Mouse (Mus musculus) embryonic stem cell, embryonic (primary cell): ENCODE results near the gene Aldoc.

ENCODE experiments used
- CTCF ChIA-PET, 4 experiments: fragments of 300-600 bp in 2 of 4; fragments of 350-600 bp in 2 of 4; sonication (Branson Sonifier 250); formaldehyde crosslinking; loops; one replicate each; lab custom pipeline; 2022; ENCODE audit warnings: inconsistent platforms in 2 of 4; lab: Charles Lee
- POLR2A ChIA-PET, 4 experiments: fragments of 300-600 bp in 2 of 4; fragments of 350-600 bp in 2 of 4; sonication (Branson Sonifier 250); formaldehyde crosslinking; loops; one replicate each; lab custom pipeline; 2022; ENCODE audit warnings: antibody characterized with exemption in 4 of 4, inconsistent platforms in 1 of 4; lab: Charles Lee

Gene Aldoc

DNA sequence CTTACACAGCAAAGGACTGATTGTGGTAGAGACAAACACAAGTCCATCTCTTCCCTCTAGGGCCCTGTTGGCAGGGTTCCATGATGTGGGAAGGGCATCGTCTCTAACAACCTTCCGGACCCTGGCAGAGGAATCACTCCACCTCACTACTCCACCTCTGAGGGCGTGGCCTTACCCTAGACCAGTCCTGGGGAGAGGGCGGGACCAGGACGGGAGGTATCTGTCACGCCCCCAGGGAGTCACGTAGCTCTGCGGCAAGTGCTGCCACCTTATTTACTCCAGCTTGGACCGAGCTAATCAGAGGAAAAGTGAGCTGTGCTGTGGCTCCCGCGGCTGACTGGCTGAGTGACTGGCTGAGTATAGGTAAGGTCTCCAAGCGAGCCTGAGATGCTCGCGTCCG is at the start of gene Aldoc:
Aldoc (plus strand) TSS at position 109 of the 400 bp plus-strand sequence.
- POLR2A ChIA-PET: interaction anchor here in 3 of 4 experiments (0.6 to 3.1 kb wide), 38 partner anchors 9 to 341 kb away, joined by 3 to 29 read pairs (median 4); partner anchors contain the start of genes Rpl23a (in 2 of the 3), 2610507B11Rik (in 1 of the 3), Ift20 (in 1 of the 3) and Nek8 (in 1 of the 3)
- CTCF ChIA-PET: interaction anchor here in 3 of 4 experiments (0.6 to 1.8 kb wide), 10 partner anchors 10 to 303 kb away, joined by 3 to 6 read pairs (median 4); no protein-coding TSS in a partner anchor

- ChIA-PET POLR2A (interaction anchor here in 3 of 4 experiments (0.6 to 1.4 kb wide), 5 partner anchors 10 to 108 kb away, joined by 3 to 5 read pairs (median 4); partner anchors contain the start of genes Aldoc (in 1 of the 3) and Pigs (in 1 of the 3)), CTCF (interaction anchor here in 2 of 4 experiments (0.9 to 1.7 kb wide), 4 partner anchors 10 to 79 kb away, joined by 3 to 4 read pairs (median 4); partner anchors contain the start of genes Sdf2 (in 1 of the 2) and Supt6 (in 1 of the 2))
Observed at GRCm38 (mm10) chr11:78275596-78275995, 47.2 kb upstream of the Aldoc start.

- CTCF ChIA-PET: interaction anchor here in 2 of 4 experiments (0.9 to 1.7 kb wide), 3 partner anchors 13 to 79 kb away, joined by 3 to 4 read pairs (median 4); partner anchors contain the start of genes Sdf2 (in 1 of the 2) and Supt6 (in 1 of the 2)
- POLR2A ChIA-PET: interaction anchor here in 2 of 4 experiments (0.9 to 1.8 kb wide), 5 partner anchors 9 to 52 kb away, joined by 3 to 5 read pairs (median 4); partner anchors contain the start of genes Aldoc (in 1 of the 2) and Pigs (in 1 of the 2)
Observed at GRCm38 (mm10) chr11:78276169-78276568, 46.6 kb upstream of the Aldoc start.

GRCm38 (mm10) chr11:78278853-78279252 is 43.9 kb upstream of the Aldoc start:
- CTCF ChIA-PET: interaction anchor here in 1 of 4 experiments (1.2 kb wide), 1 partner anchor 16 kb away, joined by 3 read pairs; no protein-coding TSS in a partner anchor
- POLR2A ChIA-PET: interaction anchor here (0.6 to 1.9 kb wide), 11 partner anchors 9 to 297 kb away, joined by 3 to 8 read pairs (median 4); partner anchors contain the start of gene Rpl23a (in 1 of the 4)

- ChIA-PET POLR2A (interaction anchor here in 3 of 4 experiments (0.6 to 1.9 kb wide), 10 partner anchors 8 to 298 kb away, joined by 3 to 8 read pairs (median 5); partner anchors contain the start of gene Rpl23a (in 1 of the 3)), CTCF (interaction anchor here in 1 of 4 experiments (1.2 kb wide), 1 partner anchor 16 kb away, joined by 3 read pairs; no protein-coding TSS in a partner anchor)
Observed at GRCm38 (mm10) chr11:78279586-78279985, 43.2 kb upstream of the Aldoc start.

DNA sequence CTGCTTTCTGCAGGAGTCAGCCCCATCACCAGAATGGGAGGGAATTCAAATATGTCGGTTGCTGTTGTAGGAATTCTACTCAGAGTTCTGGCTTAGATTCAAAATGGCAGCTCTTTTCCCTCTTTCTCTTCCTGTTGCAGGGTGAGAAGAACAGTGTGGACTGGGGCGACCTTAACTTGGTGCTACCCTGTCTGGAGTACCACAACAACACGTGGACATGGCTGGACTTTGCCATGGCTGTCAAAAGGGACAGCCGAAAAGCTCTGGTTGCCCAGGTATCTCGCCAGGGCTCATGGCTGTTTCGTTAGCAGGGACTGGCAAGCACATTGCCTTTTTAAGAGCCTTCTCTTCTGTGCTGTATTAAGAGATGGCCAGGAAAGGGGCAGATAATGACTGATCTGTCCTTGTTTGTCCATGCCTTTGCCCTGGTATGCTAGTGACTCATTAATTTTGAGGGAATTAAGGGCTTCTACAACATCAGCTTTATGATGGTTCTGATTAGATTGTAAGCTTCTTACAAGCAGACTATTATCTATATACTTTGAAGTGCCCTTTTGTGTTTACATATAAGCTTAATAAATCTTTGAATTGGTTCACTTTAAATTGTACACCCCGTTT is 33.5 kb upstream of the Aldoc start:
- POLR2A ChIA-PET: interaction anchor here (0.8 to 2.2 kb wide), 11 partner anchors 10 to 76 kb away, joined by 3 to 9 read pairs (median 4); no protein-coding TSS in a partner anchor
- CTCF ChIA-PET: no interaction called here

DNA sequence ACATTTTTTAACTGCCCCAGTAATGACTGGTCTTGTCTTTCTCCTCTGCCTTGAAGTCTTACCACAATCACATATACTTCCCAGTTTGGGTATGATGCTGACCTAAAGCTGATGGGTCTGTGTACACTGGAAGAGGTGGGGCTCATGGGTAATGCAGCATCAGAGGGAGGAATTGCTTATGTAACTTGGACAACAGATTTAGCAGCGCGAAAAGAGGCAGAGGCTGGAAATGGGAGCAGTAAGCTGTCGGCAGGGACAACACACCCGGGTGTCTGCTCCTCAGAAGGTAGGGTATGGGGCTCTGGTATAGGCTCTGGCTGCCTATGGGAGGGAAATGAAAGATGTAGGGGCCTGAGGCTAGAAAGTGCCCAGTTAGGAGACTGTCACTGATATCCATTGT is 32.1 kb upstream of the Aldoc start, which contains the start of gene BC030499:
BC030499 (plus strand) TSS at position 188 of the 400 bp plus-strand sequence.
- ChIA-PET POLR2A (interaction anchor here in 2 of 4 experiments (0.5 to 1.9 kb wide), 4 partner anchors 18 to 107 kb away, joined by 3 to 5 read pairs (median 3); partner anchors contain the start of gene Rpl23a (in 1 of the 2)), CTCF (no interaction called here)

DNA sequence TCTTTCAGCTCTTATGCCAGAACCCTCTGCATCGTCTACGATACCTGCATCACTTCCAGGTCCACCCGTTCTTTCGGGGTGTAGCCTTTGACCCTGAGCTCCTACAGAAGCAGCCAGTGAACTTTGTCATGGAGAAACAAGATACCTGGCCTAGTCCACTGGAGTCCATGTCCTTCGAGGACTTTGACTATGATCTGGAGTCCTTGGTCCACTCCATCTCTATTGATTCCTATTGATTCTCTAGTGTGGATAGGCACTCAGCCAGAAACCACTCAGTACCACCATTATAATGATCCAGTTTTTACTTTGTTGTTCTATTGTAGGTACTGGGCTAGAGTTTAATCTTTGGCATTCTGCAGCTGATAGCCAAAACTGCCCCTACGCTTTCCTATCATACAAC is 28.2 kb upstream of the Aldoc start:
- POLR2A ChIA-PET: interaction anchor here in 2 of 4 experiments (0.6 to 2.1 kb wide), 6 partner anchors 9 to 34 kb away, joined by 3 to 6 read pairs (median 4); partner anchors contain the start of gene Pigs (in 1 of the 2)
- CTCF ChIA-PET: no interaction called here

DNA sequence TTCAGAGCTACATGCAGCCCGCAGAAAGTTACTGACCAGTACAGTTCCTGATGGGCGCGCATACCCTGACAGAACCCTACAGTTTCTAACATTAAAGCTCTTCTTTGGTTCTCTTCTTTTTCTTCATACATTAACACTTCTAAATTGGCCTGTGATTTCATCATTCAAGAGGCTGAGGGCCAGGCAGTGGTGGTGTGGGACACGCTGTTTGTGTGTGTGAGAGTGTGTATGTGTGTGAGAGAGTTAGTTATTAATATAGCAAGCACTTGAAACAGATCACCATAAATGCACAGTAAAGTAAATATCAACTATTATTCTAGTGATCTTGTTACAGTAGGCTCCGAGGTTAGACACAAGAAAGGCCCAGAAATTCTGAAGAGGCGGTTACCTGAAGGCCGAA is 21.9 kb upstream of the Aldoc start:
- POLR2A ChIA-PET: interaction anchor here in 3 of 4 experiments (0.6 to 2.5 kb wide), 25 partner anchors 9 to 240 kb away, joined by 3 to 18 read pairs (median 3); partner anchors contain the start of genes Aldoc (in 3 of the 3), Pigs (in 1 of the 3), Sdf2 (in 1 of the 3) and Supt6 (in 1 of the 3)
- CTCF ChIA-PET: interaction anchor here in 1 of 4 experiments (0.9 kb wide), 1 partner anchor 75 kb away, joined by 4 read pairs; no protein-coding TSS in a partner anchor

DNA sequence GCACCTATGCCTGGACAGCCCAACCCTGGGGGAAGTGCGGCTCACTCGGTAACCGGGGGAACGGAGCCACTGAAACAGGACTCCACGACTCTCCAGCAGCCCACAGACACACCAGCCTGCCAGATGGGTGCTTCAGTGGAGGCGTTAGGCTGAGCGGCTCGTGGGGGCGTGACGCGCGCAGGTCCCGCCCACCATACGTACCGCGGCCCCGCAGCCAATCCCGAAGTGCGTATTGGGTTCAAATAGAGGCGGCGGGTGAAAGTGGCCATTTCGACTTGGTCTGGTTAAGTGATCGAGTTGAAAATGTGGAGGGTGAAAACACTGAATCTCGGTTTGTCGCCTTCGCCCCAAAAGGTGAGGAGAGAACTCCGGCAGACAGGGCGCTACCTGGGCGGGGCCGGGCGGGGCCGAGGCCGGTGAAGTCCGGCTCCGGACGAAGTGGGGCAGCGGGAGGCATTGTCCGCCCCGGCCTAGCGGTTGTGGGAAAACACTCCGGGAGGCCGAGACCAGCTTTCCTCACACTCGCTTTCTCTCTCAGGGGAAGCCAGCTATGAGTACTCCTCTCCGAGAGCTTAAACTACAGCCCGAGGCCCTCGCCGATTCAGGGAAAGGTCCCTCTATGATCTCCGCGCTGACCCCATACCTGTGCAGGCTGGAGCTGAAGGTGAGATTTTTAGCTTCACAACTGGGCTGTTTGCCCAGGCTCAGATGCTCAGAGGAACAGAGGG is 21.2 kb upstream of the Aldoc start, which contains the start of gene Spag5:
Spag5 (plus strand) TSS at position 173 of the 728 bp plus-strand sequence.
- CTCF ChIA-PET: interaction anchor here in 1 of 4 experiments (0.5 kb wide), 1 partner anchor 135 kb away, joined by 3 read pairs; no protein-coding TSS in a partner anchor
- POLR2A ChIA-PET: interaction anchor here (0.6 to 2.8 kb wide), 57 partner anchors 9 to 521 kb away, joined by 3 to 20 read pairs (median 4); partner anchors contain the start of genes Aldoc (in 2 of the 4), Pigs (in 2 of the 4), Rpl23a (in 2 of the 4) and 2610507B11Rik (in 1 of the 4)

DNA sequence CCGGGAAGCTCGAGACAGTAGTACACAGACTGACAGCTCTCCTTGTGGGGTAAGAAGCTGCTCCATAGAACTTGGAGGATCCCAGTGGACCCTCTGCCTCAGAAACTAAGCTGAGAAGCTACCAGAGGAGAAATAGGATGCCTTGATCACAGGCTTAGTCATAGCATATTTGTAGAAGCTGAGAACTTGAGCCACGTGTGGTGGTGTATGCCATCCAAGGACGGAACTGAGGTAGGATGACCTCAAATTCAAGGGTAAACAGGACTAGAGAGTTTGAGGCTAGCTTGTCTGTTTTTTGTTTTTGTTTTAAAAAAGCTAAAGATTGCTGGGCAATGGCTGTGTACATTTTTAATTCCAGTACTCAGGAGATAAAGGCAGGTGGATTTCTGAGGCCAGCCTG is 17.5 kb upstream of the Aldoc start:
- CTCF ChIA-PET: interaction anchor here in 2 of 4 experiments (0.6 to 1.2 kb wide), 2 partner anchors 13 to 43 kb away, joined by 3 read pairs; no protein-coding TSS in a partner anchor
- POLR2A ChIA-PET: interaction anchor here in 3 of 4 experiments (0.6 to 3.8 kb wide), 18 partner anchors 11 to 130 kb away, joined by 3 to 18 read pairs (median 3); partner anchors contain the start of genes Pigs (in 2 of the 3), Aldoc (in 1 of the 3) and Rpl23a (in 1 of the 3)

DNA sequence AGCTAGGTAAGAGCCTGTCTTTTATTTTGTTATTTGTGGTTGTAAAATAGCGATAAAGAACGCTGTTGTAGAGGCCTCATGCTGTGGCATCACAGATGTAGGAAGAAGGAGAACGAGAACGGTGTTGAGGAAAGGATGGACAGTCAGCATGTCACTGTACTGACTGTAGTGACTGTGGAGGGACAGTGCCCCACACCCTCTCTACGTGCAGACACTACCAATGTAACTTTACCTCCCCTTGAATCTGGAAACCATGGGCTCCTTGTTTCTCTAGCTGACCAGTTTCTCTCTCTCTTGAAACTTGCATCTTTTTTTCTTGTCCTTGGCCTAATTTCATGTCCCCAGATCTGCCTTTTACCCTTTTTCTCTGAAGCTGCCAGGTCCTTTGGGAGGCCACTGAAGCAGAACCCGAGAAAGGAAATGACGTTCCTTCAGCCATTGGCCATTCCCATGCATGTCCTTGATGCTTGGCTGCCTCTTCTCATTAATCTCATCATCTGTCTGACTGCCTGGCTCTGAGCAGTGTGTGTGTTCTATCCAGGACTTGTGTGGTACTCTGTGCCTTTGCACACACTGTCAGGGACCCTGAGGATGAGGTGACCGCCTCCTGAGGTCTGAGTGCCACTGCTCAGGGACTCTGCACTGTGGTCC is 11.8 kb upstream of the Aldoc start:
- POLR2A ChIA-PET: interaction anchor here in 3 of 4 experiments (0.5 to 4.2 kb wide), 16 partner anchors 9 to 1907 kb away, joined by 3 to 23 read pairs (median 4); partner anchors contain the start of genes Spag5 (in 3 of the 3), Pigs (in 2 of the 3) and Aldoc (in 1 of the 3)
- CTCF ChIA-PET: no interaction called here

GRCm38 (mm10) chr11:78313662-78314061 is 9.1 kb upstream of the Aldoc start:
- POLR2A ChIA-PET: interaction anchor here in 2 of 4 experiments (0.7 to 6.7 kb wide), 7 partner anchors 9 to 49 kb away, joined by 3 to 45 read pairs (median 3); partner anchors contain the start of genes Aldoc (in 2 of the 2) and Pigs (in 1 of the 2)
- CTCF ChIA-PET: interaction anchor here in 1 of 4 experiments (0.6 kb wide), 1 partner anchor 51 kb away, joined by 6 read pairs; no protein-coding TSS in a partner anchor

- ChIA-PET CTCF (interaction anchor here in 3 of 4 experiments (0.7 to 2.3 kb wide), 3 partner anchors 10 to 79 kb away, joined by 3 to 6 read pairs (median 4); partner anchors contain the start of gene Pigs (in 1 of the 3)), POLR2A (interaction anchor here in 3 of 4 experiments (0.6 to 6.7 kb wide), 29 partner anchors 9 to 1000 kb away, joined by 3 to 49 read pairs (median 4); partner anchors contain the start of genes Pigs (in 3 of the 3), Spag5 (in 2 of the 3), 2610507B11Rik (in 1 of the 3) and Rpl23a (in 1 of the 3))
Observed at GRCm38 (mm10) chr11:78318411-78318810, 4.4 kb upstream of the Aldoc start.

- ChIA-PET POLR2A (interaction anchor here in 3 of 4 experiments (0.6 to 3.1 kb wide), 31 partner anchors 8 to 250 kb away, joined by 3 to 29 read pairs (median 4); partner anchors contain the start of genes Rpl23a (in 2 of the 3), 2610507B11Rik (in 1 of the 3), Ift20 (in 1 of the 3) and Spag5 (in 1 of the 3)), CTCF (interaction anchor here in 3 of 4 experiments (0.6 to 1.8 kb wide), 7 partner anchors 26 to 1852 kb away, joined by 3 to 6 read pairs (median 5); no protein-coding TSS in a partner anchor)
Observed at GRCm38 (mm10) chr11:78322076-78322831, 514 bp upstream of the Aldoc start.
